Mouse (Mus musculus): ENCODE results near the gene Qpct. TPM values are rescaled to one million over a fixed set of nuclear protein-coding genes. Genes with fewer than 3 reads are reported as not detected.

Qpct gene
- polyA plus RNA-seq, 1 experiment from 2014 or later, result 53.8 TPM

DNA sequence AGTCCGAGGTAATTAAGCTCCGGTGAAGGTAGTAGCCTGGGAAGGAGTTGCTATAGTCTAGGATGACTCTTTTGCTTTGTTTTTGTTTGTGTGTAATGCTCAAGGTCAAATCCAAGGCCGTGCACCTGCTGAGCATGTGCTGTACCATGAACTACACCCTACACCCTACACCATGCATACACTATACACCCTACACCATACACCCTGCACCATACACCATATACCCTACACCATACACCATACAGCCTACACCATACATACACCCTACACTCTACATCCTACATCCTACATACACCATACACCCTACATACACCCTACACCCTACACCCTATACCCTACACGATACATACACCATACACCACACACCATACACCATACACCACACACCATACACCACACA is 18.9 kb upstream of the Qpct start:
- Histone ChIP-seq H3K4me3 (ENCODE audit: low read depth, low read length) (no peak overlapping the region), H3K27ac (ENCODE audit: low read depth) (no peak overlapping the region), H3K9me3 (ENCODE audit: low read length) (no peaks in the 10 kb centered on the region), H3K4me2 (ENCODE audit: low read depth, low read length) (no peak overlapping the region), H3K9ac (replicated peaks) (no peak overlapping the region), H3K4me1 (ENCODE audit: insufficient read depth) (no peaks in the 10 kb centered on the region), H3K36me3 (replicated peaks; ENCODE audit: insufficient read depth, low read length) (no peaks in the 10 kb centered on the region), H3K27me3 (ENCODE audit: insufficient read depth, low read length) (no peaks in the 10 kb centered on the region)
- 78% methylated on average over 4 of the region's 4 CpGs for WGBS (ENCODE audit: insufficient replicate concordance)
- ATAC-seq (no peak), DNase-seq (no peak)
- no peak for TF ChIP-seq CTCF (IDR thresholded peaks at IDR 0.05; ENCODE audit: low read depth)
- no peak for TF ChIP-seq EP300 (IDR thresholded peaks at IDR 0.05; ENCODE audit: low read depth)

DNA sequence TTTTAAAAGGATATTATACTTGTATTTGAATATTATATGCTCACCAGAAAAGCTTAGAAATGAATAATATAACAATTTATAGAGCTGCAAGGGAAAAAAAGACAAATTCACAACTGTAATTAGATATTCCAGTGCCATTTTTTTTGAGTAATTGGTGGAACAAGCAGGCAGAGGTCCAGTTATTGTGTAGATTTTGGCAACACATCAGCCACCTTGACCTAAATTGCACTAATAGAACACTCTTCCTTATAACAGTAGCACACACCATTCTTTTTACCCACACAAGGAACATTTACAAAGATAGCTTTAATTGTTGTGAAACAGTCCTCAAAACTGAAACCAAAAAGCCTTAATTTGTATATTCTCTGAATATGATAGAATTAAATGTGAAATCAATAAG is 12.0 kb upstream of the Qpct start:
- no peak for TF ChIP-seq CTCF (IDR thresholded peaks at IDR 0.05; ENCODE audit: low read depth)
- no peak for TF ChIP-seq EP300 (IDR thresholded peaks at IDR 0.05; ENCODE audit: low read depth)
- H3K27ac ChIP-seq (ENCODE audit: low read depth), result no peak overlapping the region

DNA sequence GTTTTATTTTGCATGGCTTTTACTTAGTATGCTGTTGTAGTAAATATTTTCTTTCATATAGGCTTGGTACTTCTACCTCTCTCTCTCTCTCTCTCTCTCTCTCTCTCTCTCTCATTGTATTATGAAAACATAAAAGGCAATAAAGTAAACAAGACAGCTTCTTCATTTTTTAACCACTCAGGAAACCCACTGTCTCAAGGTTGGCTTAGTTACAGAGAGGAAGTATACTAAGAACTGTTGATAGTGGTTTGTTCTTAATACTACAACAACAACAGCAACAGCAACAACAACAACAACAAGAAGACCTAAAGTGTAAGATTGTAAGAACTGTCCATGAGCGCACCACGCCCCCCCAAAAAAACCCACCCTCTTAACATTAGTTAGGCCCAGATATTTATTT is 8.0 kb upstream of the Qpct start:
- no peaks in the 10 kb centered on the region for H3K36me3 ChIP-seq (replicated peaks; ENCODE audit: insufficient read depth, low read length)
- 93% methylated on average over 2 of the region's 2 CpGs for WGBS (ENCODE audit: insufficient replicate concordance)
- no peak for DNase-seq
- H3K4me2 ChIP-seq (ENCODE audit: low read depth, low read length), result no peak overlapping the region
- no peaks in the 10 kb centered on the region for H3K9me3 ChIP-seq (ENCODE audit: low read length)
- no peak for TF ChIP-seq EP300 (IDR thresholded peaks at IDR 0.05; ENCODE audit: low read depth)
- TF ChIP-seq CTCF (IDR thresholded peaks at IDR 0.05; ENCODE audit: low read depth), result no peak
- no peak for ATAC-seq
- H3K27ac ChIP-seq (ENCODE audit: low read depth), result no peak overlapping the region
- no peak overlapping the region for H3K4me3 ChIP-seq (ENCODE audit: low read depth, low read length)
- H3K27me3 ChIP-seq (ENCODE audit: insufficient read depth, low read length), result no peaks in the 10 kb centered on the region
- H3K4me1 ChIP-seq (ENCODE audit: insufficient read depth), result no peaks in the 10 kb centered on the region
- H3K9ac ChIP-seq (replicated peaks), result no peak overlapping the region

More for the DNA sequence above, 12.0 kb upstream of the Qpct start:
- H3K9me3 ChIP-seq (ENCODE audit: low read length), result no peaks in the 10 kb centered on the region
- no peak for DNase-seq
- H3K27me3 ChIP-seq (ENCODE audit: insufficient read depth, low read length), result no peaks in the 10 kb centered on the region
- H3K4me3 ChIP-seq (ENCODE audit: low read depth, low read length), result no peak overlapping the region
- no peak for ATAC-seq
- H3K36me3 ChIP-seq (replicated peaks; ENCODE audit: insufficient read depth, low read length), result no peaks in the 10 kb centered on the region
- H3K9ac ChIP-seq (replicated peaks), result no peak overlapping the region
- no peak overlapping the region for H3K4me2 ChIP-seq (ENCODE audit: low read depth, low read length)
- H3K4me1 ChIP-seq (ENCODE audit: insufficient read depth), result no peaks in the 10 kb centered on the region

GRCm38 (mm10) chr17:79052088-79052812 is 544 bp downstream of the Qpct start:
- Histone ChIP-seq H3K4me1 (ENCODE audit: insufficient read depth) (peaks cover 8% of the 10 kb centered on the region; the same call in 1 of the 2 replicates), H3K4me2 (ENCODE audit: low read depth, low read length) (peak overlapping the region; percentile 85), H3K4me3 (ENCODE audit: low read depth, low read length) (peak overlapping the region; percentile 66), H3K27me3 (ENCODE audit: insufficient read depth, low read length) (no peaks in the 10 kb centered on the region), H3K9me3 (ENCODE audit: low read length) (no peaks in the 10 kb centered on the region), H3K9ac (replicated peaks) (peak overlapping the region; percentile 59), H3K27ac (ENCODE audit: low read depth) (peak overlapping the region; percentile 65), H3K36me3 (replicated peaks; ENCODE audit: insufficient read depth, low read length) (no peaks in the 10 kb centered on the region)
- DNase-seq, result peak; percentile 79
- TF ChIP-seq EP300 (IDR thresholded peaks at IDR 0.05; ENCODE audit: low read depth) (no peak), CTCF (IDR thresholded peaks at IDR 0.05; ENCODE audit: low read depth) (peak; percentile 38)
- peak; percentile 94 for ATAC-seq
- under 1% methylated on average over 45 of the region's 45 CpGs for WGBS (ENCODE audit: insufficient replicate concordance)

DNA sequence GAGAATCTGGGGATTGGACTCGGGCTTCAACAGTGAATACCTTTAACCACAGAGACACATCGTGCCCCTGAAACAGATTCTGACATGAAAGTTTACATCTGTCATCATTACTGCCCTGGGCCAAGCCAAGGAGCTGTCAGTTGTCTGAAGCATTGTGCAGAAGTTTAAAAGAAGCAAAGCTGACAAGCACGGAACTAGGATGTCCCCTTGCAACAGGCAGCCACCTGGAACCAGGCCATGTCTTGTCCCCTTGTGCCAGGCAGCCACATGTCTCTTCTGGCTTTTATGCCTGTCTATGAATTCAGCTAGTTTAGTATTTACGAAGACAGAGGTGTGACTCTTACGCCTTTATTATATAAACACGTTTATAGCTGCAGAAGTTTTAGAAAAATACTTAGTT is 6.6 kb downstream of the Qpct start:
- Histone ChIP-seq H3K9ac (replicated peaks) (no peak overlapping the region), H3K9me3 (ENCODE audit: low read length) (no peaks in the 10 kb centered on the region), H3K27me3 (ENCODE audit: insufficient read depth, low read length) (no peaks in the 10 kb centered on the region), H3K4me1 (ENCODE audit: insufficient read depth) (0 out of 2 replicates have a peak, but pooled peaks cover 2% of the 10 kb centered on the region), H3K4me2 (ENCODE audit: low read depth, low read length) (no peak overlapping the region), H3K4me3 (ENCODE audit: low read depth, low read length) (no peak overlapping the region), H3K36me3 (replicated peaks; ENCODE audit: insufficient read depth, low read length) (no peaks in the 10 kb centered on the region), H3K27ac (ENCODE audit: low read depth) (no peak overlapping the region)
- DNase-seq, result no peak
- WGBS (ENCODE audit: insufficient replicate concordance), result 78% methylated on average over 6 of the region's 6 CpGs
- ATAC-seq, result no peak
- no peak for TF ChIP-seq CTCF (IDR thresholded peaks at IDR 0.05; ENCODE audit: low read depth)
- no peak for TF ChIP-seq EP300 (IDR thresholded peaks at IDR 0.05; ENCODE audit: low read depth)

- ATAC-seq (no peak), DNase-seq (no peak)
- Histone ChIP-seq H3K27me3 (ENCODE audit: insufficient read depth, low read length) (no peaks in the 10 kb centered on the region), H3K27ac (ENCODE audit: low read depth) (no peak overlapping the region), H3K4me2 (ENCODE audit: low read depth, low read length) (no peak overlapping the region), H3K4me3 (ENCODE audit: low read depth, low read length) (no peak overlapping the region), H3K9me3 (ENCODE audit: low read length) (no peaks in the 10 kb centered on the region), H3K9ac (replicated peaks) (no peak overlapping the region), H3K36me3 (replicated peaks; ENCODE audit: insufficient read depth, low read length) (no peaks in the 10 kb centered on the region), H3K4me1 (ENCODE audit: insufficient read depth) (peaks cover 2% of the 10 kb centered on the region; the same call in 1 of the 2 replicates)
- TF ChIP-seq EP300 (IDR thresholded peaks at IDR 0.05; ENCODE audit: low read depth) (no peak), CTCF (IDR thresholded peaks at IDR 0.05; ENCODE audit: low read depth) (no peak)
- WGBS (ENCODE audit: insufficient replicate concordance), result 73% methylated on average over 5 of the region's 5 CpGs
Measured at GRCm38 (mm10) chr17:79060221-79060620, 8.5 kb downstream of the Qpct start.
